Mouse (Mus musculus) limb, embryonic 13.5 days (tissue): ENCODE results near the gene Ehd2. TPM values are rescaled to one million over a fixed set of nuclear protein-coding genes. Genes with fewer than 3 reads are reported as not detected.
A peak's percentile ranks its signal among the peaks of the same experiment; 100 is the strongest.

ENCODE experiments used
- ATAC-seq: fragments of 200-750 bp; cut with Nextera tagmentation; 2 replicates; pipeline ENCODE4 v1.8.0; 2017; ENCODE audit warnings: low read depth, moderate number of reproducible peaks, moderate TSS enrichment; ENCODE audit not compliant: low FRiP score
- H3K27ac ChIP-seq: fragments of 300-500 bp; sonication (generic); 2 replicates; pipeline ENCODE4 v1.5.1; 2015; ENCODE audit warnings: inconsistent platforms, mild to moderate bottlenecking, moderate library complexity
- H3K27me3 ChIP-seq: fragments of 300-500 bp; sonication (generic); 2 replicates; pipeline ENCODE4 v1.6.1; 2015; ENCODE audit warnings: mild to moderate bottlenecking, inconsistent platforms
- H3K36me3 ChIP-seq: fragments of 300-500 bp; sonication (generic); 2 replicates; pipeline ENCODE4 v1.6.1; 2015; ENCODE audit warnings: inconsistent platforms, mild to moderate bottlenecking, moderate library complexity
- H3K4me1 ChIP-seq: fragments of 300-500 bp; sonication (generic); 2 replicates; pipeline ENCODE4 v1.6.1; 2015; ENCODE audit warnings: inconsistent platforms
- H3K4me2 ChIP-seq: fragments of 300-500 bp; sonication (generic); replicated peaks from 2 replicates; pipeline ENCODE4 v1.6.1; 2015; ENCODE audit warnings: inconsistent platforms, mild to moderate bottlenecking, moderate library complexity
- H3K4me3 ChIP-seq: fragments of 300-500 bp; sonication (generic); 2 replicates; pipeline ENCODE4 v1.5.1; 2015; ENCODE audit warnings: moderate library complexity, mild to moderate bottlenecking, inconsistent platforms
- H3K9ac ChIP-seq: fragments of 300-500 bp; sonication (generic); 2 replicates; pipeline ENCODE4 v1.6.1; 2015; ENCODE audit warnings: mild to moderate bottlenecking, inconsistent platforms
- H3K9me3 ChIP-seq: fragments of 300-500 bp; sonication (generic); 2 replicates; pipeline ENCODE4 v1.6.1; 2016; ENCODE audit warnings: inconsistent platforms
- WGBS: fragments of 180-500 bp; shearing (Covaris S2); methylation state at CpG from one replicate; pipeline ENCODE4 v1.1.7; 2015; 5-methylcytosine and 5-hydroxymethylcytosine counted together
- polyA plus RNA-seq: library from polyadenylated mRNA; unstranded; fragments of >200 nt; fragmentation: Nextera tagmentation; extraction: Ambion mirVana; gene quantifications from 2 replicates; pipeline ENCODE4 v1.2.1, GENCODE M21; 2015

Ehd2 gene
- polyA plus RNA-seq: 25.3 and 29.9 TPM in 2 replicates

DNA sequence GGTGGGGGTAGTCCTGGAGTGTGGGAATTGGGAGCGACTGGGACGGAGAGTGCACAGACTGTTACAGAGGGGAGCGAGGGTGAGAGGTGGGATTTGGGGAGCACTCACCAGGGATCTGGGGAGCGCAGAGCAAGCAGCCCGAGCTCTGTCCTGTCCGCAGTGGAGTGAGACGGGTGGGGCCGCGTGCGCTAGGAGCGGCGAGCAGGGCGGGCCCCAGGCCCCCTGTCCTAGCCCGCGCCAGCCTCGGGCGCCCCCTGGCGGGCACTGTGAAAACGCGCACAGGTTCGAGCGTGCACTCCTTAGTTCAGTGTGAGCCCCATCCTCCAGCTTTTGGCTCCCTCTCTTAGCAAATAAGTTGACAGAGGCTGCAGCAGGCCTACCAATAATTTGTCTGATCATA, at the start of gene Ehd2:
TSS of gene Ehd2 (minus strand) at position 256 of the 400 bp plus-strand sequence.
- Histone ChIP-seq H3K9ac (peak within 1 kb of the TSS; percentile 66), H3K4me3 (peak within 1 kb of the TSS; percentile 49), H3K36me3 (peaks cover 26% of the 10 kb centered on the region), H3K4me1 (peaks cover 19% of the 10 kb centered on the region), H3K9me3 (no peaks in the 10 kb centered on the region), H3K27ac (no peak within 1 kb of the TSS; the same call in 1 of the 2 replicates), H3K27me3 (no peaks in the 10 kb centered on the region), H3K4me2 (peak within 1 kb of the TSS; percentile 65)
- ATAC-seq: peak; percentile 79
- WGBS: under 1% methylated on average over 21 of the region's 22 CpGs

DNA sequence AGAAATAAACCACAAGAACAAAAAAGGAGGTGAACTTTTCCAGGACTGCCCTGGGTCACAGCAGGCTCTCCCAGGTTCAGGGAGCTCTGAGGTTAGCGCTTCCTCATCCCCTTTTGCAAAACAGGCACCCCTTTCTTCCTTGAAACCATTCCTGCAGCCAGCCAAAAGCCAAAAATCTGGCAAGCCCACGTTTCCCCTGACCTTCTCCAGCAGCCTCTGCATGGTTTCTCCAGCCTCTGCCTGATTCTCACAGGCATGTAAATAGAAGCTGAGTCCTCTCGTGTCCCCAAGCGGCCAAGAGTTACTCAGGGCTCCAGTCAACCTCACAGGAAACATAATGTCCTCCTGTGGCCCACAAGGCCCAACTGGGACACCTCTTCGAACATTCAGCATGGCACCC, 48.0 kb upstream of the Ehd2 start:
- H3K36me3 ChIP-seq: peaks cover 26% of the 10 kb centered on the region
- H3K27me3 ChIP-seq: no peaks in the 10 kb centered on the region
- ATAC-seq: no peak
- H3K4me2 ChIP-seq: no peak overlapping the region
- no peak overlapping the region for H3K9ac ChIP-seq
- H3K9me3 ChIP-seq: no peaks in the 10 kb centered on the region; the same call in 1 of the 2 replicates
- H3K4me3 ChIP-seq: no peak overlapping the region
- H3K27ac ChIP-seq: no peak overlapping the region
- peaks cover 10% of the 10 kb centered on the region for H3K4me1 ChIP-seq
- 87% methylated on average over 5 of the region's 5 CpGs for WGBS

GRCm38 (mm10) chr7:16014521-16015175, 47.3 kb upstream of the Ehd2 start:
- 85% methylated on average over 8 of the region's 8 CpGs for WGBS
- Histone ChIP-seq H3K4me1 (peaks cover 10% of the 10 kb centered on the region), H3K27ac (no peak overlapping the region)

GRCm38 (mm10) chr7:16013722-16014275, 46.4 kb upstream of the Ehd2 start:
- H3K27ac ChIP-seq: no peak overlapping the region
- no peak overlapping the region for H3K4me3 ChIP-seq

More at GRCm38 (mm10) chr7:16014521-16015175, 47.3 kb upstream of the Ehd2 start:
- Histone ChIP-seq H3K4me2 (no peak overlapping the region), H3K27me3 (no peaks in the 10 kb centered on the region), H3K4me3 (no peak overlapping the region), H3K9ac (no peak overlapping the region), H3K36me3 (peaks cover 26% of the 10 kb centered on the region), H3K9me3 (no peaks in the 10 kb centered on the region; the same call in 1 of the 2 replicates)
- ATAC-seq: no peak

GRCm38 (mm10) chr7:16012576-16013263, 45.4 kb upstream of the Ehd2 start:
- no peak for ATAC-seq
- Histone ChIP-seq H3K27me3 (no peaks in the 10 kb centered on the region), H3K9me3 (no peaks in the 10 kb centered on the region; the same call in 1 of the 2 replicates), H3K4me3 (no peak overlapping the region), H3K9ac (no peak overlapping the region), H3K4me2 (no peak overlapping the region), H3K27ac (no peak overlapping the region), H3K36me3 (peaks cover 29% of the 10 kb centered on the region), H3K4me1 (peaks cover 10% of the 10 kb centered on the region)
- WGBS: 79% methylated on average over 11 of the region's 11 CpGs

More at GRCm38 (mm10) chr7:16013722-16014275, 46.4 kb upstream of the Ehd2 start:
- no peak overlapping the region for H3K4me2 ChIP-seq
- no peak for ATAC-seq
- H3K27me3 ChIP-seq: no peaks in the 10 kb centered on the region
- H3K9me3 ChIP-seq: no peaks in the 10 kb centered on the region; the same call in 1 of the 2 replicates
- H3K4me1 ChIP-seq: peaks cover 10% of the 10 kb centered on the region
- WGBS: 20% methylated on average over 5 of the region's 5 CpGs
- H3K9ac ChIP-seq: no peak overlapping the region
- peaks cover 26% of the 10 kb centered on the region for H3K36me3 ChIP-seq

DNA sequence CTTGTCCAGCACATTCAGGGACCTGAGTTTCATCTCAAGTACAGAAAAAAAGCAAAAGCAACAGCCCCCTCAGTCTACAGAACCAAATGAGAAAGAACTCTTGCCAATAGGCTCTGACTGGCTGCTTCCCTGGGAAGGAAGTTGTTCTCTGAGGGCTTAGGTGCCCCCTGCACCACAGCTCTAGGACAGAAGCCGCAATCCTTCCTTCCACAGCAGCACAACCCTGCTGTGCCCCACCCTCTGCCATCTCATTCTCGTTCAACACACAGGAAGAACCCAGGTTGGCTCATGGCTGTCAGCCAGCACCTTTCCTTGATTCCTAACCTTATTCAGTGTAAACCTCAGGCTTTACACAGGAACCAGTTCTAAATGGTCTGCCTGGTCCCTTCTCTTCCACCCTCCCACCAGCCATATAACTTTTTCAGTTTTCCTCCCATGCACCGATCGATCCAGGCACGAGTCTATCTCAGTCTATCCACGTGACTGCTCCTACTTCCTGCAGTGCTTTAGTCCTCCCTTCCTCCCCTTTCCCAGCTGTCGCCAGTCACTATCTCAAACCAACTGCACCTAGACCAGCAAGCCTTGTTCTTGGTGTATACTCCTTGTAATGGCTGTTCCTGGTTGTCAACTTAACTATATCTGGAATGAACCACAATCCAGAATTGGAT, 44.2 kb upstream of the Ehd2 start:
- Histone ChIP-seq H3K4me2 (no peak overlapping the region), H3K4me3 (no peak overlapping the region), H3K9ac (no peak overlapping the region; the same call in 1 of the 2 replicates), H3K9me3 (no peaks in the 10 kb centered on the region; the same call in 1 of the 2 replicates), H3K4me1 (peaks cover 10% of the 10 kb centered on the region), H3K27ac (no peak overlapping the region), H3K27me3 (no peaks in the 10 kb centered on the region), H3K36me3 (peaks cover 31% of the 10 kb centered on the region)
- WGBS: 91% methylated on average over 7 of the region's 7 CpGs
- ATAC-seq: no peak

GRCm38 (mm10) chr7:16010649-16011048, 43.3 kb upstream of the Ehd2 start:
- H3K27me3 ChIP-seq: no peaks in the 10 kb centered on the region
- WGBS: 92% methylated on average over 5 of the region's 5 CpGs
- no peaks in the 10 kb centered on the region; the same call in 1 of the 2 replicates for H3K9me3 ChIP-seq
- H3K4me2 ChIP-seq: no peak overlapping the region
- no peak overlapping the region for H3K27ac ChIP-seq
- no peak overlapping the region for H3K4me3 ChIP-seq
- ATAC-seq: no peak
- no peak overlapping the region for H3K9ac ChIP-seq
- H3K4me1 ChIP-seq: peaks cover 10% of the 10 kb centered on the region
- peaks cover 31% of the 10 kb centered on the region for H3K36me3 ChIP-seq

- no peak overlapping the region for H3K4me2 ChIP-seq
- H3K27me3 ChIP-seq: no peaks in the 10 kb centered on the region
- H3K4me1 ChIP-seq: peaks cover 10% of the 10 kb centered on the region
- H3K9me3 ChIP-seq: no peaks in the 10 kb centered on the region
- no peak overlapping the region for H3K4me3 ChIP-seq
- peaks cover 28% of the 10 kb centered on the region for H3K36me3 ChIP-seq
- H3K9ac ChIP-seq: no peak overlapping the region
- H3K27ac ChIP-seq: no peak overlapping the region
- no peak for ATAC-seq
- WGBS: 93% methylated on average over 7 of the region's 7 CpGs
These were observed 42.3 kb upstream of the Ehd2 start for GRCm38 (mm10) chr7:16009636-16010035.

- no peak overlapping the region for H3K4me2 ChIP-seq
- H3K9ac ChIP-seq: no peak overlapping the region
- H3K36me3 ChIP-seq: peaks cover 22% of the 10 kb centered on the region
- no peak for ATAC-seq
- no peaks in the 10 kb centered on the region for H3K9me3 ChIP-seq
- H3K4me1 ChIP-seq: 0 out of 2 replicates have a peak, but pooled peaks cover 6% of the 10 kb centered on the region
- no peak overlapping the region for H3K4me3 ChIP-seq
- whole genome bisulfite sequencing: 85% methylated on average over 3 of the region's 3 CpGs
- H3K27ac ChIP-seq: 0 out of 2 replicates have a peak overlapping the region, but pooled peaks have one; percentile 10
- no peaks in the 10 kb centered on the region for H3K27me3 ChIP-seq
These were observed 37.7 kb upstream of the Ehd2 start for GRCm38 (mm10) chr7:16005020-16005419.

DNA sequence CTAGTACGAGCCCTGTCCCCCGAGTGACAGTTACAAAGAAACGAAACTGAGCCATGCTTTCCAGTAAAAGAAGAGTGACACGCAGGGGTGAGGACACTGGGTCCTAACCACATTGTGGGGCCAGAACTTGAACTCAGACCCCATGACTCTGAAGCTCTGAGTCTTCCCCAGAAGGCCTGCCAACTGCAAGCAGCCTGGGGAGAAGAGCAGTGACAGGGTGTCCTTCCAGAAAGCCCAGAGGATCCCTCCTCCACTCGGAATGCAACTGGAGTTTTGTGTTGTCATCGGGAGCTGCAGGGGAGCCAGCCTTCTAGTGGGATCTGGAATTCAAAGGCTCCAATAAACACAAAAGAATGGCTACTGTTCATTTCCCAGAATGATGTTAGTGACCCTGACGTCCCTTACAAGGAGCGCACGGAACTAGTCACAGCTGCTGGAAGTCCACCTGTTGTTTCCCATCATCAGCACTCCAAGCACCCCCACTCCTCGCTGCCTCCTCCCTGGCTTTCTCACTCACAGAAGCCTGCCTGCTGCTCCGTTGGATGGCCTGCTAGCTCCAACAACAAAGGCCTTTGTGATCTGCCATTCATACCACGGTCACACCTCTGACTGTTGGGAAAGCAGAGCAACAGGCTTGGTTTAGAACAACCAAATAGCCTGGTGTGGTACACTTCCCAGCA, 37.0 kb upstream of the Ehd2 start:
- 0 out of 2 replicates have a peak overlapping the region, but pooled peaks have one; percentile 10 for H3K27ac ChIP-seq
- peaks cover 27% of the 10 kb centered on the region for H3K36me3 ChIP-seq
- peak; percentile 80 for ATAC-seq
- H3K9me3 ChIP-seq: no peaks in the 10 kb centered on the region
- H3K4me1 ChIP-seq: 0 out of 2 replicates have a peak, but pooled peaks cover 6% of the 10 kb centered on the region
- 67% methylated on average over 12 of the region's 12 CpGs for WGBS
- no peak overlapping the region for H3K4me2 ChIP-seq
- H3K4me3 ChIP-seq: no peak overlapping the region
- H3K27me3 ChIP-seq: no peaks in the 10 kb centered on the region
- no peak overlapping the region for H3K9ac ChIP-seq

DNA sequence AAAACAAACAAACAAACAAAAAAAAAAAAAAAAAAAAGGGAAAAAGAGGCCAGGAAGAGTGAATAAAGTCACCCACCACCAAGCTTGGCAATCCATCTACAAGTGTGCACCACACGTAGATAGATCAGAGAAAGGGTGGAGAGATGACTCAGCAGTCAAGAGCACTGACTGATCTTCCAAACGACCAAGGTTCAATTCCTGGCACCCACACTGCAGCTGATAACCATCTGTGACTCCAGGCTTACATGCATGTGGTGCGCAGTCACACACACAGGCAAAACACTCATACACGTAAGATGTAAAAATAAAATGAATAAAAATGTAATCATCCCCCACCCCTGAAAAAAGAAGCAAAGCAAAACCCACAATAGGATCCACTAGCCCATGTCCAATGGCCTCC, 35.7 kb upstream of the Ehd2 start:
- Histone ChIP-seq H3K4me3 (no peak overlapping the region), H3K9me3 (no peaks in the 10 kb centered on the region), H3K9ac (no peak overlapping the region), H3K4me2 (no peak overlapping the region), H3K36me3 (peaks cover 33% of the 10 kb centered on the region), H3K27me3 (no peaks in the 10 kb centered on the region), H3K4me1 (0 out of 2 replicates have a peak, but pooled peaks cover 6% of the 10 kb centered on the region), H3K27ac (no peak overlapping the region)
- WGBS: 79% methylated on average over 4 of the region's 4 CpGs
- ATAC-seq: no peak
